Mouse (Mus musculus): Measurements from ENCODE around the gene Srsf3. TPM values are rescaled to one million over a fixed set of nuclear protein-coding genes. Genes with fewer than 3 reads are reported as not detected.
A peak's percentile ranks its signal among the peaks of the same experiment; 100 is the strongest.
"Not testable (repeated sequence)": the region's sequence is repeated elsewhere in the genome, so short reads cannot be mapped to it uniquely, and the experiment has no call there.

Gene Srsf3
- polyA plus RNA-seq, 1 experiment from 2014 or later: 723 TPM

GRCm38 (mm10) chr17:29063121-29063987 is 30.9 kb downstream of the Srsf3 start:
- DNase-seq (ENCODE audit: low spot score): no peak

GRCm38 (mm10) chr17:29063988-29064285 is 31.5 kb downstream of the Srsf3 start:
- DNase-seq (ENCODE audit: low spot score): no peak

GRCm38 (mm10) chr17:29065245-29065940 is 33.0 kb downstream of the Srsf3 start:
- no peak for DNase-seq (ENCODE audit: low spot score)

GRCm38 (mm10) chr17:29065971-29066370 is 33.5 kb downstream of the Srsf3 start:
- no peak for DNase-seq (ENCODE audit: low spot score)

- DNase-seq (ENCODE audit: low spot score): not testable (repeated sequence)
Observed at GRCm38 (mm10) chr17:29067416-29067815, 35.0 kb downstream of the Srsf3 start.

GRCm38 (mm10) chr17:29067847-29068246 is 35.4 kb downstream of the Srsf3 start:
- no peak for DNase-seq (ENCODE audit: low spot score)

- DNase-seq (ENCODE audit: low spot score): no peak
Observed at GRCm38 (mm10) chr17:29069063-29069462, 36.6 kb downstream of the Srsf3 start.

GRCm38 (mm10) chr17:29071820-29072219 is 39.4 kb downstream of the Srsf3 start:
- no peak for DNase-seq (ENCODE audit: low spot score)

GRCm38 (mm10) chr17:29072701-29073307 is 40.4 kb downstream of the Srsf3 start:
- DNase-seq (ENCODE audit: low spot score): no peak

- no peak for DNase-seq (ENCODE audit: low spot score)
Observed at GRCm38 (mm10) chr17:29073313-29073712, 40.9 kb downstream of the Srsf3 start.

GRCm38 (mm10) chr17:29074085-29074484 is 41.7 kb downstream of the Srsf3 start:
- no peak for DNase-seq (ENCODE audit: low spot score)

- DNase-seq (ENCODE audit: low spot score): no peak
Observed at GRCm38 (mm10) chr17:29076235-29076634, 43.8 kb downstream of the Srsf3 start.

GRCm38 (mm10) chr17:29077786-29078509 is 45.5 kb downstream of the Srsf3 start:
- DNase-seq (ENCODE audit: low spot score): no peak

GRCm38 (mm10) chr17:29078519-29079383 is 46.3 kb downstream of the Srsf3 start:
- peak; percentile 18 for DNase-seq (ENCODE audit: low spot score)

- peak; percentile 38 for DNase-seq (ENCODE audit: low spot score)
Observed at GRCm38 (mm10) chr17:29080758-29081617, 48.6 kb downstream of the Srsf3 start.

GRCm38 (mm10) chr17:29081618-29082381 is 49.4 kb downstream of the Srsf3 start:
- DNase-seq (ENCODE audit: low spot score): peak; percentile 90

GRCm38 (mm10) chr17:29083586-29083985 is 51.2 kb downstream of the Srsf3 start:
- DNase-seq (ENCODE audit: low spot score): no peak

- no peak for DNase-seq (ENCODE audit: low spot score)
Observed at GRCm38 (mm10) chr17:29084656-29085055, 52.2 kb downstream of the Srsf3 start.

- DNase-seq (ENCODE audit: low spot score): no peak
Observed at GRCm38 (mm10) chr17:29085266-29085665, 52.8 kb downstream of the Srsf3 start.

All from thymus, postnatal 0 days (tissue).